Mouse (Mus musculus) liver (tissue): ENCODE measurements around the gene Ssna1.

ENCODE experiments used
- DNase-seq: peaks from one replicate; pipeline ENCODE4 v3.0.0-alpha.2; 2020; ENCODE audit warnings: mixed read lengths

Gene Ssna1

GRCm38 (mm10) chr2:25228431-25228889 is 43.8 kb downstream of the Ssna1 start:
- DNase-seq, result peak; percentile 89

- DNase-seq, result no peak
Observed at GRCm38 (mm10) chr2:25227406-25227805, 44.8 kb downstream of the Ssna1 start.

GRCm38 (mm10) chr2:25226864-25227263 is 45.4 kb downstream of the Ssna1 start:
- no peak for DNase-seq

- DNase-seq, result no peak
Observed at GRCm38 (mm10) chr2:25225811-25226379, 46.3 kb downstream of the Ssna1 start.

GRCm38 (mm10) chr2:25224766-25225752 is 47.2 kb downstream of the Ssna1 start:
- peak; percentile 99 for DNase-seq

GRCm38 (mm10) chr2:25224492-25224765 is 47.8 kb downstream of the Ssna1 start, which contains the start of gene Tubb4b:
Tubb4b (minus strand) TSS chr2:25224702.
- no peak for DNase-seq

- peak; percentile 96 for DNase-seq
Observed at GRCm38 (mm10) chr2:25223681-25224491, 48.4 kb downstream of the Ssna1 start.

- no peak for DNase-seq
Observed at GRCm38 (mm10) chr2:25221331-25221772, 50.9 kb downstream of the Ssna1 start.
